Mouse (Mus musculus) CD4-positive, CD25-positive, alpha-beta regulatory T cell, adult 2 months (primary cell): ENCODE measurements around the gene Grik1.

Experiments
- DNase-seq: peaks from one replicate; pipeline ENCODE4 v3.0.0-alpha.2; 2012; ENCODE audit warnings: low read depth, low spot score

Gene Grik1

DNA sequence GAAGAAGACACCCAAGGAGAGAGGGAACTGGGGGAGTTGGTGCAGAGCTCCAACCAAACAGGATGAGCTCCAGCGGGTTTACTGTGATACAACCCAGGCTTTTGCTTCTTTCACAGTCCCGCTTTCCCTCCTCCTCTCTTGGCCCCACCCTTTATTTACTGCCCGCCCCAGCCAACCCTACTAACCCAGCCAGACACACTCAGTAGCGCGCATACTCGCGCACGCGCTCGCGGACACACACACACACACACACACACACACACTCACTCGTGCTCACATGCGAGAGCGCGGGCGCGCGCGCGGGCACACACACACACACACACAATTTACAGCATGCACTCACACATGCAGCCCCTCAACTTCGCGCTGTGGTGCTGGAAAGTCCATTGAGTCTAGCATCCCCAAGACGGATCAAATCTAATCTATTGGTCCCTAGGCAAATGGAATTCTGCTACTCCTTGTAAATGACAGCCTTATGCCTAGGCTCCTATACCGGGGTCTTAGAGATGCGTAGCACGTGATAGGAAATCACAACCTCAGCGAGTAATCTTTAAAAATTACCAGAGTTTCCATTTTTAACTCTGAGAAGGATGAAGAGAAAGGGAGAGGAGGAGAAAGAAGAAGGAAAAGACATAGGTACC is at the start of gene Grik1:
Gene Grik1, minus strand, starts transcription at position 134 of the 641 bp plus-strand sequence.
- no peak for DNase-seq

DNA sequence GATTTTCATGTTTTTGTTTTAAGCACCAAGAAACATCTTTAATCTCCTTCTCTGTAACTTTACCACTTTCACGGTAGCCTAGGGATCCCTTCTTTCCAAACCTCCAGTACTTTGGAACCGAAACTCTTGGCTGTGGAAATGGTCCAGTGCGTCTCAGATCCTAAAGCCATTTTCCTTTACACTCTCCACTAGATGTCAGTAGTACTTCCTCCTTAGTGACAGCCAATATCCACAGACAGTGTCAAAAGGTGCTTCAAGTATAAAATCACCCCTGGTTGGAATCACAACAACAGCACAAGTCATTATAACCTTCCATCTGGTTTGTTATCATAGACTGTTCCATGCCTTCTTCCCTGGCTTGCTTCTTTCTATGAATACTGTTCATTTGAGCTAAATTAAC is 4.1 kb upstream of the Grik1 start:
- no peak for DNase-seq

DNA sequence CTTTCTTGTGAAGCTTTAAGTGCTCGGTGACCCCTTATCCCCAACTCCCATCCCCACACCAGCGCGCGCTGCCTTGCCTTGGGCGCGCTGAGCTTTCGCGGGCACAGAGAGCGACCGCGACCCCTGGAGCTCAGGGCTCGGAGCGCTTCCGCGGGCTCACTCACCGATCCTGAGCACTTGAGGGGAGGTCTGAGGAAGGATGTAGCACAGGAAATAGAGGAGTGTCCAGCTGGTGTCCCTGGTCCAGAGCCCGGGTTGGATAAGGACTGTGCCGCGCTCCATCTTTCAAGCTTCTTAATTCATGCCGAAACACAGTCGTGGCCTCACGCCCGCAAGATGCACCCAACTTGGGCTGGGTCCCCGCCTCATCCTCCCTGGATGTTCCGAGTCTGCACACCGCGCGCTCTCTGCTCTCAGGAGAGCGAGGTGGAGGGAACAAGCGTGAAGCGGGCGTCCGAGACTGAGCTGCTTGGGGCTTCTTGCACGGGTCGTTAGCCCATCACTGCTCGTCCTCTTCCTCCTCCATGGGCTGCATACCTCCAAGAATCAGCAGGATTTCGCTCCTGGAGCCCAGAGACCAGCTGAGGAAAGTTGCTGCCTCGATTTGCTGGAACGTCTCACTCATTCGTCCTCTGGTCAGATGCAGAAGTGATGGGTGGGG is 514 bp downstream of the Grik1 start:
- no peak for DNase-seq

DNA sequence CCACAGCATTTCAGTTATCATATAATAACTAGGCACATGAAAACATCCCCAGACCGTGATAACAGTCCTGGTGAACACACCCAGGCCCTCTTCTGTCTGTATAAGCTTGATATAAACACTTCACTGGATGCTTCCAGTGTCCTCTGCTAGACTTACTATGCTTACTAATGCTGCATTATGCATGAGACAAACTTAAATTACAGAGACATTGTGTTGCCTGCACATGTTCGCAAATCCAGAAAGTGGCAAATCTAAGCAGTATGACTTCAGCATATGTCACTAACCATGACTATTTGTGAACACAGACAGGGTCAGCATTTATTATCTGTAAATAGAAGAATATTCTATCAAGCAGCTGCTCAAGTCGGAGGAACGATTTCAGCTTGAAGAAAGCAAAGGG is 31.7 kb downstream of the Grik1 start:
- DNase-seq = no peak

DNA sequence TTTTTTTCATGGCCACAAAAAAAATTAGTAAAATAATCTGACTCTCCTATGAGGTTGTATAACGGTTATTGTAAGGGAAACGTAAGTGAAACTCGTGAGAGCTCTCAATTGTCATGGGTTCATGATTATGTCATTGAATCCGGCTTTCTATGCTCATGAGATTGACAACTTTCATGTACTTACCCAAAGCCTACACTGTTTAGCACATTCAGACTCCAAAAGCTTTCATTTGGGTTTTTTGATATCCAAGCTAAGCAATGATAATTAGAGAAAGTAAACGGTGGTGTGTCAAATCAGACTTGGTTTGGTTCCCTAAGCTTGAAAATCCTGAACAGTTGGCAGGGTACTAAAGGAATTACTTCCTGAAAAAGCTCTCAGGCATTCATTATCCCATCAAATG is 33.0 kb downstream of the Grik1 start:
- no peak for DNase-seq

DNA sequence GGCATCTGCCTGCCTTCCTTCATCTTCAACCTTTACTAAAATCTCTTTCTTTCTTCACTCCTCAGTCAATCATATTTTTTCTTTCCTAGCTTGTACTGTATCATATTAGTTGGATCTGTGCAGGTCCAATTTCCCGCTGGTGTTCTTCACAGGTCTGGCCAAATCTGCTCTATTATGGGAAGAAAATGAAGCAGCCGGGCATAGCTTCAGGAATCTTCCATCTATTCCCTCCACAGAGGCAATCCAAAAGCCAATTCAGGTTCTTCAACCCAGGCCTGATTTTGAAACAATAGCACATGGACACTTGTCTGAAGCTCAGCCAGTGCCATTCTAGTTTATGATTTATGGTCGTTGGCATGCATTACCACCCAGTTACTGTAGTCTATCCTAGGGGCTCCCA is 34.0 kb downstream of the Grik1 start:
- no peak for DNase-seq

DNA sequence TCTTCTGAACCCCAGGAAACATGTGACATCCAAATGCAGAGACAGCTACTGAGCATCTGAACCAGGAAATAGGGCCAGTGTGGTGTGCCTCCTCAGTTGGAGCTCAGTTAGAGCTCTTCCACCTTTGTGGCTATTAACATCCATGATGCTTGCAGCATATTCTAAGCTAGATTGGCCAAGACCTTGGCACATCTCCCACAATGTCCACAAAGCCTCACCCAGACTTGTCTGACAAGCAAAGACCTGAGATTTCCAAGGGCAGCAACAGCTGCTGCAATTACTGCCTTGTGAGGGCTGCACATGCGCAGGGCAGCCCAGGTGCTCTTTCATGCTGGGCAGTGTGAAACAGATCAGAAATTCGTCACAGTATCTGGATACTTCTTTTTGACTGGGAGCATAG is 37.4 kb downstream of the Grik1 start:
- DNase-seq = no peak

DNA sequence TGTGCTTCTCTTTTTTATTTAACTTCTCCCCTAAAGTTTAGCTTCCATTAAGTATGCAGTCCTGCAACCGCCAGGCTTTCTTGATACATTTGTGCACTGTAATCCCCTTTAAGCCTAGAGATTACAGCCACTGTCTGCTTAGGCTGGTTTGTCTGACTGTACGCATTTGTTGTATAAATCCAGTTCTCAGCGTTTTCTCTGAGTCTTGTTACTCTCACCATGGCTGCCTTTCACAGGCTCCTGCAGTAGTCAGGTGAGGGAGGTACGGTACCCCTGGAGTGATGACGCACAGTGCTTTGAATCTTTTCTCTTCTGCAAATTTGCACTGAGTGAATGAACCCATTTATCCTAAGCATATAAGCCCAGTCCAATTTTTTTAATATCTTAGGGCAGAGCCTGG is 39.0 kb downstream of the Grik1 start:
- no peak for DNase-seq

DNA sequence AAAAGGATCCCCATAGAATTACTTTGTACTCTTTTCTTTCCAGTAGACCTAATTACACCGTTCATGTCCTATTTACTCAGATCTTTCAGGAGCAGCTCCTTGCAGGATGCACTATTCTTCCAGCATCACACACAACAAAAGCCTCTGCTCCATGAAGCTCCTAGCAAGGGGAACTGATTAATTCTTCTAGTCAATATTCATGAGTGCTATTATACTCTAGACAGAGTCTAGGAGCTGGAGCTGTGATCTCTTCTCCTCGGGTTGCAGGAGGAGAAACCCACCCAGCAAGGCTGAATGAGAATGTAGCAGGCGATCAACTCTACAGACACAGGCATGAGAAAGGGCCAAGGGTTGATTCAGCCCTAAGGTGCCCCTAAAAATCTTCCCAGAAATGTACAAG is 40.2 kb downstream of the Grik1 start:
- DNase-seq = no peak

DNA sequence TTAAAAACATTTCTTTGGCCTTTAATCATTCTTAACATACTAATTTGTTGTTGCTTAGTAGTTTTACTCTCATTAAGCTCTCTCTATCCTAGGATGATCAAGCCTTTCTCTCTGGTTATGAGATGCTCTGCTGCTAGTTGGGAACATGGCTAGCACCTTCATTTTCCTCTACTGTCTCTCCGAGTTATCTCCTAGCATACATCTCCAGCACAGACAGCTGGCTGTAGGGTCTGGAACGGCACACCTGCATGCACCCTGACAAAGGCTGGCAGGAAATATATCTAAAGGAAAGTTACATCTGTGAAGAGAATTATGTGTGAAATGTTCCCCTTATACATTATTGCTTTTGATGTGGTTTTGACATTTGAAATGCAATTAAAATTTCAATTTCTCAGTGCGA is 42.5 kb downstream of the Grik1 start:
- DNase-seq = no peak

DNA sequence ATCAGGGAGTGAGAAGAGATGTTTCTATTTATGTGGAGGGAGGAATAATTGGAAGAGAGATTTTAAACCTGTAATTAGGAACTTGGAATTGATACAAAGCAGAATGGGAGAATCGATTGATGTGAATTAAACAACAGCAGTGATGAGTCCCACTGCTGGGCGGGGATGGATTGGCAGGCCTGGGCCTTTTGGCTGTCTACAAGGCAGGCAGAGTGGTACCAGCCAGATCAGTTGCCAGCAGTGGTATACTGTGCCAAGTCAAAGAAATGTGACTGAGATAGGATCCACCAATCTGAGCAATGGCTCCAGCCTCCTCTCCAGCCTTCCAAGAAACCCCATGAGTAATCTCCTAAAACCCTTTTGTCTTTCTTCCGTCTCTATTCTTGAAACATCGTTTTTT is 45.4 kb downstream of the Grik1 start:
- DNase-seq = no peak

DNA sequence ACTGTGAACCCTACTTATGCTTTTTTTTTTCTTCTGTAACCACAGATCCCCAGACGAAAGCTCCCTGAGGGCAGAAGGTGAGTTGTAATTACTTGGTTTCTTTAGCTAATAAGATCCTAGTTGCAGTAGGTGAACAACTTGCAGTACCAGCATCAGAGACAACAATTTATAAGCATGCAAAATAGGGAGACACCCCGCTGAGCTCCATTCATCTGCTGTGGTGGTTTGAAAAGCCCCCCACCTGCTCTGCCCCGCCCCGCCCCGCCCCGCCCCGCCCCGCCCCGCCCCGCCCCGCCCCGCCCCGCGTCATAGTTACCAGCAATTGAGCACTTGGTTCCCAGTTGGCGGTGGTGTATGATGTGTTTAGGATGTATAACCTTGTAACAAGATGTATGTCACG is 64.4 kb downstream of the Grik1 start:
- DNase-seq = no peak

DNA sequence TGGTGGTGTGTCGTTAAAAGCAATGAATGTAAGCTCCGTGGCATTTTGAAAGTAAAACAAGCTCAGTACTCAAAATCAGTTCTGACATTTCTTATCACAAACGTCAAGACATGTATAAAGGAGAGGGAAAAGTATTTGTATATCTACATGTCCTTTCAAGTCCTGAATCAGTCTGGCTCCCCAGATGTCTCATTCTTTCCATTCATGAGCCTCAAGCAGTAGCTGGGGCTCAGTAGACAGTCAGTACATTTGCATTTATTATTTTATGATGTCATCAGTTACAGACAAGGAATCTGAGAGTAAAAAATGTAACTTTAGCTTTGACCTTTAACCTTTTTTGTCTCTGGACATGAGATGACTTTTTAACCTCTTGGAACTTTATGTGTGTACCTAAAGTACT is 68.1 kb downstream of the Grik1 start:
- DNase-seq = no peak

DNA sequence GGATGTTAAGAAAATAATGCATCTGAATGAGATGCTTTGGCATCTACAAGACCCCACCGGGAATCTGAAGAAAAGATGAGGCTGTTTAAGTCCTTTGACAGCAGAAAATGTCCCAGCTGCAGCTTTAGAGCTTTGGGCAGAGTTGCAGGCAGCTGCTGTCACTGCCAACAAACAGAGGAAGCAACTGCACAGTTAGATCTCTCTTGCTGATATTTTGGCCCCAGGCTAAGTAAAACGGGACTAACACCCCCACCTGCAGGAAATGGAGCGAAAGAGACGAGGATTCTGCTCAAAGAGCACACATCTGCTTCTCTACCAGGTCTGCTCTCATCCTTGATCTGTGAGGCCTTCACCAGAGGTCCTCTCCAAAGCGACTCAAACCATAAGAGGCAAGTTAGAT is 77.5 kb downstream of the Grik1 start:
- no peak for DNase-seq

DNA sequence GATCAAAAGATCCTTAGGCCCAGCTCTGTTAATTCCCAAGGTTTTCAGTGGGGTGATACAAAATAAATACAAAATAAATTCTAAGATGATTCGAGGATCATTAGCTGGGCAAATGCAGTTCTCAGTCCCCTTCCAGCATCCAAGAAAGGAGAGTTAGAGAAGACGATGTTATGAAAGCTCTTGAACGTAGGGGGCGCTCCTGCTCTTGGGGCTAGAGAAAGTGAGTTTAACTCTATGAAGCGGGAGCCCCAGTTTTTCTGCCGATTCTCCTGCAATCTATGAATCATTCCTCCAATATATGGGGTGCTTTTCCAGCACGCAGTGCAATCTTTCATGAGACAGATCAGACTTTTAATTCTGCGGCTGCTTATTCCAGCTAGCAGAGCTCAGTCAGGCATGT is 78.2 kb downstream of the Grik1 start:
- peak; percentile 5 for DNase-seq

DNA sequence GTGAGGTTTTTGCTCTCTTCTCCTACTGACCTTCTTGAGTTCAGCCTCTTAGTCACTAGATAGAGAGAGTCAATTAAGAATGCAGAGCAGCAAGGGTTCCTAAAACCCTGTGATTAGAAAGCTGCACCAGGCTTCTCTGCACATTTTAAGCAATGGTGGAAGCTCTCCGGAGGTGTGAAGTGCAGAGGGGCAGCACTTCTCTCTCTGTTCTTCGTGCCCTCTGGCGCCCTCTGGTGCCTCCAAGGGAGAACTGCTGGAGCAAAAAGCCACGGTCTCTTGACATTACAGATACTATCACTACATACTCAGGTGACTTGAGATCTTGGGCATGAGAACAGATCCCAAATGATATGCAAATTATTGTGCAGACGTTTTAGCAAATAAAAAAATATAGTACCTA is 85.7 kb downstream of the Grik1 start:
- DNase-seq = peak; percentile 57

DNA sequence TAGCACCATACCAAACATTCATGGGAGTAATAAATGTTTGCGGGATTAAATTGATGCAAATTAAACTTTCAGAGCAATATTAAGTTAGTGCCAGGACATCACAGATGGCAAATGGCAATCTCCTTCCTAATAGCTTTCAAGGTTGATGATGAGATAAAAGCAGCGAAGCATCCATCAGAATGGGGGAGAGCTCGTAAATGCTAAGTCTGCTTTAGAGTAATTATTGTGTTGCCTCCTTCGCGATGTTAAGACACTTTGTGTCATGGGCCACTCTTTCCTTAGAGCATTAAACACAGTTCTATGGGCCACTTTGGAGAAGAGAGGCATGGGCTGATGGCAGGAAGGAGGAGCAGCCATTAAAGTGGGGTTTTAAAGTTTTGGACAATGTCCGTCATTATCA is 86.1 kb downstream of the Grik1 start:
- no peak for DNase-seq

DNA sequence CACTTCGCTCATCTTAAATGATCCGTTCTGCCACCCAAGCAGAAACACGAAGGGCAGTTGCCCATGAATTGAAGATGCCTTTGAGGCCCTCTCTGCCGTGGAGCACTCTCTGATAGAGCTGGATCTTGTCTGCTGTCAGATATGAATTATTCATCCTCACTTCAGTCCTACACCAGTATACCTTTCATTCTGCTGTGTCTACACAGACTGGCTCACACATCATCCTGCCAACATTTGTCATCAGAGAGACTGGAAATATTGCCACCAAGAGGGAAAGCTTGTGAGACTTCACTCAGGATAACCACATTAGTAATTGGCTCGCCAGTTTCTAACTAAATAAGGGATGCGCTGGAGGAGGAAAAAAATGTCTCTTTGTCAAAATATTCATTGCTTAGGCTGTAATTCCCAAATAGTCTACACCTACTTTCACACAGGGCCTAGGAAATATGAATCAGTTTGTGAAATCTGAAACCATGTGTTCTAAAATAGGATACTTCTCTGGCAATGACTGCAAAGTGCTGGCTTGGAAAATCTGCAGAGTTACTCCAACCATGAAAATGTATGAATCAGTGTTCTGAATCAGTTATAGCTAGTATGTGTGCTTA is 102.5 kb downstream of the Grik1 start:
- no peak for DNase-seq

DNA sequence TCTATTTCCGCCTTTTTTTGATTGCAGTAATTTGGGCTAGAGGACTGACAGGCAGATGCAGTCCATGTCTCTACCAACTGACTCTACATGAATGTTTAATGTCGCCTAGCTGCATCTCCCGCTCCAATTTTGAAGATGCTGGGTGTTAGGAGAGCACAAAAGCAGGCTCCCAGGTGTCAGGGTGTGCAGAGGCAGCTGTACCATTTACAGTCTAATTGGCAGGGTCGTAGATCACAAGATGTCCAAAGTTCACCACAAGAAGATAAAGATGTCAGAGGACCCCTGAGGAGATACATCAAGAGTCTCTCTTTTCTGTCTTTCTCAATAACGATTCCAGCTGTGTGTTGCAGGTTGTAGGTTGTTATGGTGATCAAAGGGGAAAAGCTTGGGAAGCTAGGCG is 111.3 kb downstream of the Grik1 start:
- no peak for DNase-seq

DNA sequence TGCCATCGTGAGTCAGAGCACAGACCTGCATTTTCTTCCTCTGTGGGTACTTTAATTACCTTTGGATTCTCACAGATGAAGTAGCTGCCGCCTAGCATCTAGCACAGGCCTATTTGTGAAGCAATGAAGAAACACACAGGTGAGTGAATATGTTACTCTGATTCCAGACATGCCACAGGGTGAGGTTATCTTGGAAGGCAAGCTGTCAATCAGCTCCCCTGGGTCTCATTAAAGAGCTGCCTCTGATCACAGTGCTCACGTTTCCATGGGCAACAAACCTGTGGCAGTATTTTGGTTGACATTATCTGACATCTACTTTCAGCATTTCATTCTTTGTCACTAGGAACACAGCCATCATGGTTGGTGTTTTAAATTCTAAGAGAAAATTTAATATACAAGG is 112.7 kb downstream of the Grik1 start:
- DNase-seq = no peak

DNA sequence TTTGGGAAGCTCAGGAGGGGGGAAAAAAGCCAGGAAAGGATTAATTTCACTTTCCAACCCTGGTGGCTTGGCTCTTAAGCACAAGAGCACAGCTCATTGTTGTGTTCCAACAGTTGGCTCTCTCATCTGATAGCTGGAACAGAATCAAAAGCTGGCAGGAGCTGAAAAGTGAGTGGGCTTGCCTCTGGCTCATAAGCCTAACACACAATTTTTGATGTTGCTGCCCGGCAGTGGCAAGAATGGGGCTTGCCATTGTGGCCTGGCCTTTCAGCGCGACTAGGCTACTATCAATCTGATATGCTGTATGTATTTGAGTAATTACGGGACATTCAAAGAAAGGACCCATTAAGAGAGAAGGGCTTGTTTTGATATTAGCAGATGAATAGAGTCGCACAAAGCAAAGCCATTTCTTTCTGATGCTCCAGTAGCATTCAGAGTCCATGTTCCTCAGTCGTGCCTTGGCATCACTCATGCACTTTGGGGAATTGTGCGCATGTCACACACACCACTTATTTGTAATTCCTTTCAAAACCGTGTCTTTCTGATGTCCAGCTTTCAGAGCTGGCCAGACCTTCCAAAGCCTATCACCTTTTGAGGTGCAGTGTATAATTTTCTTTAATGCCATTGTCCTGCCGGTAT is 115.9 kb downstream of the Grik1 start:
- no peak for DNase-seq

DNA sequence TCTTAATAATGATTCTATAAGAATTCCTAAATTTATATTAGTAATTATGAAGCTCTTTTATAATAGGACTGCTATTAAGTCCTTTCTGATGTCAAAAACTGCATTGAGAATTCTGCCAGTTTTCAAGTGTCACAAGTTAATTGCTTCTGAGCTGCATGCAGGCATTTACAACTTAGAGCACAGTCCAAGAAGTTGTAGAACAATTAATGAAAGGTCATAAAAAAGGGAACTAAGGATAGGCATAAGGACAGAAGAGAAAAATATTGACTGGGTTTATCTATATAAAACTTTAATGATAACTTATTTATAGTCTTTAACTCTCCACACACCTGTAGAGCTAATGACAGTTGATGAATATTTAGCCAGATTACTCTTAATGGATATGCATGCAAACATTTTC is 123.5 kb downstream of the Grik1 start:
- DNase-seq = no peak

DNA sequence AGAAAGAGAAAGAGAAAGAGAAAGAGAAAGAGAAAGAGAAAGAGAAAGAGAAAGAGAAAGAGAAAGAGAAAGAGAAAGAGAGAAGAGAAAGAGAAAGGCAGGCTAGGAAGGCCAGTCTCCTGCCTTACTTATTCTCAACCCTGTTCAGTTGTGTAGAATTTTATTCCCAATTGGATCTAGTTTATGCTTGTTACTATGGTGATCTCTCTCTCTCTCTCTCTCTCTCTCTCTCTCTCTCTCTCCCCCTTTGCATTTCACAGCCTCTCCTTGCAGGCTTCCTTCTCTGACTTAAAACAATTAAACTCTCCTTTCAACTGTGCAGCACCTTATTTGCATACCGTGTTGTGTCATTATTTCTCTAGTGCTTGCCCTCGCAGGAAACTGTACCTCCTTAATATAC is 147.5 kb downstream of the Grik1 start:
- no peak for DNase-seq
